ENCODE assay signal across 13 mouse cellular contexts in the genomic region with DNA sequence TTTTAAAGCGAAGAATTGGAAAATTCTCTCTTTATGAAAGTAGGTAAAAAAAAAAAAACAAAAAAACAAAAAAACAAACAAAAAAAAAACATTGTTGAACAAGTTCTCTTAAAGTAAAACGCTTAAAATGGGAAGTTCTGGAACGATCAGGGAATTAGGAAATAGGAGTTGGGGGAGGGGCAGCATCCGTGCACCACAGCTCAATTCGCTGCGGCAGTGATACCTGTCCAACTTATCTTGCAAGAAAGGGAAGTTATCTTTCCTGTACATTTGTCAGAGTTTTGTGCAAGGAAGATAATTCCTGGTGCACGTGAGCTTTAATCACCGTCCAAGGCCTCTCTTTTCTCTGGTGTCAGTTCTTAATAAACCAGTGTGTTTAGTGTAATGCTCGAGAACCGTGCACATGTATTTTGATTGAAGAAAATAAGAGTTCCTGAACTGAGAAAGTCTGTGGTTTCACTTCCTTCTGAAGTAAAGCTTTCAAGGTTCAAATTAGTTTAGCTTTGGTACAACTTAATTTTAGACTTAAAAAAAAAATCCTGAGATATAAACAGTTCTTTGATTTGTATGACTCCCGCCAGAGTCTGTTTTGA.
"Had no signal": no experiment of that assay in that cellular context is flagged by ENCODE, and none has a peak within 500 bp of the region (broad histone marks: within the 10 kb centered on the region; RNA-seq: fewer than 3 reads in every experiment).

No protein-coding gene starts in this region.

- DNase-seq: kidney, adult 2 months; kidney, postnatal 14 days; lung, embryonic 14.5 days; lung, postnatal 10 days; thymus, adult 18-20 months; thymus, postnatal 14 days had no signal

- ATAC-seq: midbrain, embryonic 16.5 days had no signal

- H3K36me3 ChIP-seq: kidney, embryonic 15.5 days; limb, embryonic 10.5 days; liver, embryonic 15.5 days; midbrain, embryonic 12.5 days; neural tube, embryonic 15.5 days had no signal

- H3K27me3 ChIP-seq: kidney, embryonic 15.5 days; liver, embryonic 15.5 days; megakaryocyte, embryonic 14.5 days; midbrain, embryonic 12.5 days; neural tube, embryonic 15.5 days had no signal
